Mouse (Mus musculus): ENCODE data around the gene Vps54. TPM values are rescaled to one million over a fixed set of nuclear protein-coding genes. Genes with fewer than 3 reads are reported as not detected.
A peak's percentile ranks its signal among the peaks of the same experiment; 100 is the strongest.

Vps54 gene
- polyA plus RNA-seq, 1 experiment from 2014 or later = 16.6 TPM

GRCm38 (mm10) chr11:21224041-21224440 lies 15.0 kb upstream of the Vps54 start:
- H3K4me3 ChIP-seq = no peak overlapping the region
- no peaks in the 10 kb centered on the region for H3K9me3 ChIP-seq
- no peak for ATAC-seq (ENCODE audit: low FRiP score, low read depth)
- no peaks in the 10 kb centered on the region for H3K36me3 ChIP-seq
- no peaks in the 10 kb centered on the region for H3K4me1 ChIP-seq
- 88% methylated on average over 6 of the region's 6 CpGs for WGBS
- no peak overlapping the region for H3K27ac ChIP-seq
- H3K4me2 ChIP-seq (replicated peaks) = no peak overlapping the region
- no peaks in the 10 kb centered on the region for H3K27me3 ChIP-seq (replicated peaks)
- no peak overlapping the region for H3K9ac ChIP-seq

DNA sequence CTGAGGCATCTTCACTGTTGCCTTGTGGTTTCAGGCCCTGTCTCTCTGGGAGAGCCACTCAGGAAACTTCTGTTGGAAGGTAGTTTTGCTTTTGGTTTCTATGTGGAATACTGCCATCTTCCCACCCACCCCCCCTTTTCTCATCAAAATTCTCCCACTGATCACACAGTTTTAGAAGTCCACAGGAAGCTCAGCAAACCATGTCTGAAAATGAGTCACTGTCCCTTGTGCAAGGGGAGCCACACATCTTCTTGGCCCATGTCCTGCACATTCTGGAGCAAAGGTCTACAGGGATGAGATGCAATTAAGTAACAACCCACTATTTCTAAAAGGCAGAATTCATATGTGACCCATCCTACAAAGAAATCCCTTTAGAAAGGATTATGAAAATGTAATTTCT lies 14.6 kb upstream of the Vps54 start:
- ATAC-seq (ENCODE audit: low FRiP score, low read depth) = no peak

DNA sequence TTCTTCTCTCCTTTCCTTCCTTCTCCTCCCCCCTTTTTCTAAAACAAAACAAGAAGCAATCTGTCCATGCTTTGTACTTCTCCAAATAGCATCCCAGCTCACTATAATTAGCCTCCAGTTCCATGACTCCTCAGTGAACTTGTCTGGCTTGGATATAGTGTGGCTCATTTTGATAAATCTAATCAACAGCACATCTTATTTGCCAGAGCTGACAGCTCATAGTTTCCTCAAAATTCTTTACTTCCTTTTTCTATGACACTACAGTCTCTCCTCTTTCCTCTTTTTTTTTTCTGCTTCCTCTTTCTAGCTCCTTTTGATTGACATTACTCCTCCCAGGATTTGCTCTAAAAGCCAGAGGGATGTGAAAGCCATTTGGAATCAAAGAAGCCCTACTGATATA lies 14.1 kb upstream of the Vps54 start:
- H3K36me3 ChIP-seq = no peaks in the 10 kb centered on the region
- ATAC-seq (ENCODE audit: low FRiP score, low read depth) = no peak

More for the DNA sequence above, 14.6 kb upstream of the Vps54 start:
- no peak overlapping the region for H3K9ac ChIP-seq
- no peaks in the 10 kb centered on the region for H3K9me3 ChIP-seq
- H3K4me3 ChIP-seq = no peak overlapping the region
- H3K36me3 ChIP-seq = no peaks in the 10 kb centered on the region
- H3K4me2 ChIP-seq (replicated peaks) = no peak overlapping the region
- no peaks in the 10 kb centered on the region for H3K4me1 ChIP-seq
- no peak overlapping the region for H3K27ac ChIP-seq
- no peaks in the 10 kb centered on the region for H3K27me3 ChIP-seq (replicated peaks)

DNA sequence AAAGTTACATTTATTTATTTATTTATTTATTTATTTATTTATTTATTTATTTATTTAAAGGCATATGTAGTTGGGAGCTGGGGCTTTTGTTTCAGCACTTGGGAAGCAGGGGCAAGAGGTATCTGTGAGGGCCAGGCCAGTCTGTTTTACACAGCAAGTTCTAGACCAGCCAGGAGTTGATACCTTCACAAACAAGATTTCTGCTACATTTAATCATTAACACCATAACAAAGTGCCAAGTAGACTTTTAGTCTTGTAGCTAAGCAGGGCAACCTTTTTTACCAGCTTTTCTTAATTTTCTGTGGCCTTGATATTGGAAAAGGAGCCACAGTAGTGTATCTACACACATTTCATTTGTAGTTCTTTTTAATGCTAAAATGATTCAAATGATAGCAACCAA lies 3.7 kb upstream of the Vps54 start:
- no peak overlapping the region for H3K4me2 ChIP-seq (replicated peaks)
- H3K9me3 ChIP-seq = no peaks in the 10 kb centered on the region
- H3K27ac ChIP-seq = no peak overlapping the region
- no peaks in the 10 kb centered on the region for H3K36me3 ChIP-seq
- H3K9ac ChIP-seq = no peak overlapping the region
- ATAC-seq (ENCODE audit: low FRiP score, low read depth) = no peak
- H3K27me3 ChIP-seq (replicated peaks) = no peaks in the 10 kb centered on the region
- H3K4me3 ChIP-seq = no peak overlapping the region
- peaks cover 5% of the 10 kb centered on the region; the same call in 1 of the 2 replicates for H3K4me1 ChIP-seq

More for the DNA sequence above, 14.1 kb upstream of the Vps54 start:
- H3K4me2 ChIP-seq (replicated peaks) = no peak overlapping the region
- H3K27ac ChIP-seq = no peak overlapping the region
- no peaks in the 10 kb centered on the region for H3K4me1 ChIP-seq
- H3K9me3 ChIP-seq = no peaks in the 10 kb centered on the region
- H3K4me3 ChIP-seq = no peak overlapping the region
- H3K27me3 ChIP-seq (replicated peaks) = no peaks in the 10 kb centered on the region
- H3K9ac ChIP-seq = no peak overlapping the region

DNA sequence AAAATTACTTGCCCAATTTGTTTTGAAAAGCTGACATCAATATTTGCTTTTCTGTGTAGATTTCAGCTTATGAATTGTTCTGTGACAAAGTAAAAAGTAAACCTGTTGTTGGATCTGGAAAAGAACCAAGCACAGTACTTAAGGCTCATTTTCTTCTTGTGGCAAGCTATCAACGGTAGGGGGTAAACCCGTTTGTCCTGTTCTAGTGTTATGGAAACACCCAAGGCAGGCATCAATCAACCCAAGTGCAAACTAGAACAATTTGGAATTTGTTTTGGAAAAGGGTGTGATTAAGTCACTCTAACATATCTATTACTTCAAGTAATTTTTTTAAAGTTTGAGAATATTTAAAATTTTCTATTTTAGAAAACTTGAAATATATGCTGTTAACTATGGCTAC lies 3.3 kb upstream of the Vps54 start:
- Histone ChIP-seq H3K4me2 (replicated peaks) (no peak overlapping the region), H3K27me3 (replicated peaks) (no peaks in the 10 kb centered on the region), H3K4me1 (peaks cover 5% of the 10 kb centered on the region; the same call in 1 of the 2 replicates), H3K27ac (no peak overlapping the region), H3K9ac (no peak overlapping the region), H3K4me3 (no peak overlapping the region), H3K36me3 (no peaks in the 10 kb centered on the region), H3K9me3 (no peaks in the 10 kb centered on the region)
- ATAC-seq (ENCODE audit: low FRiP score, low read depth) = no peak
- WGBS = 46% methylated on average over 2 of the region's 2 CpGs

DNA sequence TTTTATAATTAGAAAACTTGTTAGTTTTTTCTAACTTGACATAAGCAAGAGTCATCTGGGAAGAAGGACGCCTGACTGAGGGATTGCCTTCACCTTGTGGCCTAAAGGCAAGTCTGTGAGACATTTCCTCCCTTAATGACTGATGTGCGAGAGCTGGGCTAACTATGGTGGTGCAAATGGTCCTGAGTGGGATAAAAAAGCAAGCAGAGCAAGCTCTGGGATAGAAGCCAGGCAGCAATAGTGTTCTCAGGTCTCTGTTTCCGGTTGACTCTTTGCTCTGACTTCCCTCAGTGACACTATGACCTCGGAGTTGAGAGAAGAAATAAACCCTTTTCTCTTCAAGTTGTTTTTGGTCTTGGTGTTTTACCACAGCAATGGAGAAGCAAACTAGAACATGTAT lies 2.1 kb upstream of the Vps54 start:
- no peaks in the 10 kb centered on the region for H3K27me3 ChIP-seq (replicated peaks)
- H3K4me2 ChIP-seq (replicated peaks) = no peak overlapping the region
- H3K36me3 ChIP-seq = no peaks in the 10 kb centered on the region
- no peak for ATAC-seq (ENCODE audit: low FRiP score, low read depth)
- no peak overlapping the region for H3K4me3 ChIP-seq
- H3K9me3 ChIP-seq = no peaks in the 10 kb centered on the region
- no peak overlapping the region for H3K9ac ChIP-seq
- H3K4me1 ChIP-seq = peaks cover 5% of the 10 kb centered on the region; the same call in 1 of the 2 replicates
- 84% methylated on average over 4 of the region's 4 CpGs for WGBS
- no peak overlapping the region for H3K27ac ChIP-seq

GRCm38 (mm10) chr11:21237474-21238278 lies 1.4 kb upstream of the Vps54 start:
- no peaks in the 10 kb centered on the region for H3K36me3 ChIP-seq
- peak overlapping the region; percentile 99; the same call in 1 of the 2 replicates for H3K9ac ChIP-seq
- H3K4me3 ChIP-seq = no peak overlapping the region; the same call in 1 of the 2 replicates
- peaks cover 5% of the 10 kb centered on the region; the same call in 1 of the 2 replicates for H3K4me1 ChIP-seq
- no peak for ATAC-seq (ENCODE audit: low FRiP score, low read depth)
- WGBS = 97% methylated on average over 2 of the region's 2 CpGs
- no peaks in the 10 kb centered on the region for H3K9me3 ChIP-seq
- peak overlapping the region; percentile 68 for H3K4me2 ChIP-seq (replicated peaks)
- H3K27ac ChIP-seq = no peak overlapping the region
- no peaks in the 10 kb centered on the region for H3K27me3 ChIP-seq (replicated peaks)

GRCm38 (mm10) chr11:21238279-21239020 lies 631 bp upstream of the Vps54 start:
- Histone ChIP-seq H3K4me3 (peak overlapping the region; percentile 99), H3K4me1 (peaks cover 5% of the 10 kb centered on the region; the same call in 1 of the 2 replicates), H3K36me3 (no peaks in the 10 kb centered on the region), H3K27ac (peak overlapping the region; percentile 95), H3K9ac (peak overlapping the region; percentile 99), H3K9me3 (no peaks in the 10 kb centered on the region), H3K4me2 (replicated peaks) (peak overlapping the region; percentile 68), H3K27me3 (replicated peaks) (no peaks in the 10 kb centered on the region)
- ATAC-seq (ENCODE audit: low FRiP score, low read depth) = peak; percentile 90
- 1% methylated on average over 50 of the region's 65 CpGs for WGBS

- peaks cover 5% of the 10 kb centered on the region; the same call in 1 of the 2 replicates for H3K4me1 ChIP-seq
- H3K9me3 ChIP-seq = no peaks in the 10 kb centered on the region
- H3K4me2 ChIP-seq (replicated peaks) = peak overlapping the region; percentile 68
- peak overlapping the region; percentile 95; the same call in 1 of the 2 replicates for H3K27ac ChIP-seq
- 35% methylated on average over 7 of the region's 7 CpGs for WGBS
- H3K36me3 ChIP-seq = no peaks in the 10 kb centered on the region
- no peak for ATAC-seq (ENCODE audit: low FRiP score, low read depth)
- peak overlapping the region; percentile 99 for H3K4me3 ChIP-seq
- H3K27me3 ChIP-seq (replicated peaks) = no peaks in the 10 kb centered on the region
- H3K9ac ChIP-seq = peak overlapping the region; percentile 99
Measured at GRCm38 (mm10) chr11:21239763-21240509, 855 bp downstream of the Vps54 start.

GRCm38 (mm10) chr11:21241351-21241750 lies 2.3 kb downstream of the Vps54 start:
- no peak for ATAC-seq (ENCODE audit: low FRiP score, low read depth)
- H3K4me1 ChIP-seq = peaks cover 5% of the 10 kb centered on the region; the same call in 1 of the 2 replicates
- 87% methylated on average over 1 of the region's 1 CpGs for WGBS
- no peaks in the 10 kb centered on the region for H3K9me3 ChIP-seq
- H3K27me3 ChIP-seq (replicated peaks) = no peaks in the 10 kb centered on the region
- H3K9ac ChIP-seq = no peak overlapping the region
- no peak overlapping the region for H3K27ac ChIP-seq
- H3K4me3 ChIP-seq = no peak overlapping the region
- no peaks in the 10 kb centered on the region for H3K36me3 ChIP-seq
- no peak overlapping the region for H3K4me2 ChIP-seq (replicated peaks)

GRCm38 (mm10) chr11:21247203-21247865 lies 8.3 kb downstream of the Vps54 start:
- Histone ChIP-seq H3K4me2 (replicated peaks) (no peak overlapping the region), H3K4me3 (no peak overlapping the region), H3K36me3 (peaks cover 5% of the 10 kb centered on the region; the same call in 1 of the 2 replicates), H3K9me3 (no peaks in the 10 kb centered on the region), H3K27me3 (replicated peaks) (no peaks in the 10 kb centered on the region), H3K9ac (no peak overlapping the region), H3K27ac (no peak overlapping the region), H3K4me1 (no peaks in the 10 kb centered on the region)
- ATAC-seq (ENCODE audit: low FRiP score, low read depth) = no peak
- WGBS = 77% methylated on average over 4 of the region's 4 CpGs
